ENCODE assay signal across 17 mouse cellular contexts in the genomic region with DNA sequence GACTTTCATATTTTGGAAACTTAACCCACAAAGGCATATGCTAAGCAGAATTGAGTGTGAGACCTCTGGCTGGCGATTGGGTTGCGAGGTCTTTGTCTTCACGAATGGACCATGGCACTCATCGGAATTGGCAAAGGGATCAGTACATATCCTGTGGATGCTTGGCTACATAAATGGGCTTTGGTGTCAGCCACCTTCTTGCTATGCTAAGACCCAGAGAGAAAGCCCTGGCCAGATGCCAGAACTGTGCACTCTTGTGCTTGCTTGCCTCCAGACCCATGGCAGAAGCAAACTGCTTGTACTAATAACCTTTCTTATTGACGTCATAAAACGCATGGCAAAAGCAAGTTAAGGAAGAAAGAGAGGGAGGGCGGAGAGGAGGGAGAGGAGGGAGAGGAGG. TPM values are rescaled to one million over a fixed set of nuclear protein-coding genes. Genes with fewer than 3 reads are reported as not detected.
DNase-seq lines count a peak whose midpoint lies in the region; ATAC-seq and TF ChIP-seq lines count a peak whose summit lies in the region.
"Had no signal": no experiment of that assay in that cellular context is flagged by ENCODE, and none has a peak within 500 bp of the region (broad histone marks: within the 10 kb centered on the region; RNA-seq: fewer than 3 reads in every experiment).

No protein-coding gene starts in this region.

- H3K9me3 ChIP-seq in forebrain, embryonic 14.5 days (replicated peaks; ENCODE audit: control insufficient read depth, low read length), result no peaks in the 10 kb centered on the region
- H3K9me3 ChIP-seq in forebrain, embryonic 16.5 days (ENCODE audit: control insufficient read depth, low read length), result no peaks in the 10 kb centered on the region
- H3K9me3 ChIP-seq: embryonic facial prominence, embryonic 10.5 days; limb, embryonic 15.5 days; lung, embryonic 15.5 days had no signal

- TF ChIP-seq CTCF in testis, adult 2 months (IDR thresholded peaks at IDR 0.05; ENCODE audit: control insufficient read depth, insufficient read depth, insufficient replicate concordance, low read depth, low read length), result no peak

- H3K27me3 ChIP-seq in forebrain, embryonic 14.5 days (replicated peaks; ENCODE audit: control insufficient read depth, insufficient read depth, low read length), result no peaks in the 10 kb centered on the region
- no peaks in the 10 kb centered on the region; the same call in 1 of the 2 replicates for H3K27me3 ChIP-seq in forebrain, embryonic 16.5 days (replicated peaks; ENCODE audit: control insufficient read depth, insufficient read depth, low read length)
- no peaks in the 10 kb centered on the region for H3K27me3 ChIP-seq in testis, adult 2 months (ENCODE audit: control insufficient read depth, insufficient read depth, low read length)

- H3K4me1 ChIP-seq in forebrain, embryonic 14.5 days (ENCODE audit: control insufficient read depth, insufficient read depth, low read length), result no peaks in the 10 kb centered on the region
- peaks cover 8% of the 10 kb centered on the region; the same call in 1 of the 2 replicates for H3K4me1 ChIP-seq in forebrain, embryonic 16.5 days (replicated peaks; ENCODE audit: control insufficient read depth, insufficient read depth, low read length)
- peaks cover 11% of the 10 kb centered on the region for H3K4me1 ChIP-seq in testis, adult 2 months (ENCODE audit: control insufficient read depth, insufficient read depth, low read length)
- H3K4me1 ChIP-seq: embryonic facial prominence, embryonic 10.5 days; limb, embryonic 15.5 days had no signal

- H3K4me2 ChIP-seq in forebrain, embryonic 14.5 days (ENCODE audit: low read length), result no peak overlapping the region
- H3K4me2 ChIP-seq in forebrain, embryonic 16.5 days (ENCODE audit: low read length), result no peak overlapping the region
- H3K4me2 ChIP-seq: limb, embryonic 15.5 days; lung, embryonic 15.5 days had no signal

- ATAC-seq in forebrain, embryonic 14.5 days, result no peak
- no peak; the same call in 1 of the 2 replicates for ATAC-seq in forebrain, embryonic 16.5 days
- ATAC-seq: Patski had no signal

- H3K27ac ChIP-seq in forebrain, embryonic 14.5 days (ENCODE audit: low read depth, low read length), result no peak overlapping the region
- no peak overlapping the region for H3K27ac ChIP-seq in forebrain, embryonic 16.5 days (ENCODE audit: low read length)
- H3K27ac ChIP-seq in testis, adult 2 months (ENCODE audit: control insufficient read depth, insufficient read depth, low read depth, low read length), result no peak overlapping the region
- H3K27ac ChIP-seq: embryonic facial prominence, embryonic 10.5 days; limb, embryonic 15.5 days; liver, embryonic 14.5 days; lung, embryonic 15.5 days had no signal

- H3K36me3 ChIP-seq in forebrain, embryonic 14.5 days (ENCODE audit: control insufficient read depth, insufficient read depth, low read length), result no peaks in the 10 kb centered on the region
- H3K36me3 ChIP-seq in forebrain, embryonic 16.5 days (ENCODE audit: control insufficient read depth, insufficient read depth), result no peaks in the 10 kb centered on the region
- H3K36me3 ChIP-seq in testis, adult 2 months (ENCODE audit: control insufficient read depth, insufficient read depth, low read length), result no peaks in the 10 kb centered on the region
- H3K36me3 ChIP-seq: embryonic facial prominence, embryonic 10.5 days; limb, embryonic 15.5 days; lung, embryonic 15.5 days had no signal

- intact Hi-C loops in left cerebral cortex, postnatal 4 days (cut with DNase I), result no loop called here

- H3K4me3 ChIP-seq in forebrain, embryonic 14.5 days (ENCODE audit: low read depth, low read length), result no peak overlapping the region
- no peak overlapping the region for H3K4me3 ChIP-seq in forebrain, embryonic 16.5 days (replicated peaks; ENCODE audit: low read length)
- peak overlapping the region; percentile 27 for H3K4me3 ChIP-seq in testis, adult 2 months (ENCODE audit: control insufficient read depth, low read depth, low read length)
- H3K4me3 ChIP-seq: embryonic facial prominence, embryonic 10.5 days; limb, embryonic 15.5 days; lung, embryonic 15.5 days had no signal

- WGBS in forebrain, embryonic 14.5 days, result 79% methylated on average over 7 of the region's 7 CpGs
- WGBS in forebrain, embryonic 16.5 days, result 74% methylated on average over 7 of the region's 7 CpGs

- no peak overlapping the region for H3K9ac ChIP-seq in forebrain, embryonic 14.5 days (ENCODE audit: low read length)
- no peak overlapping the region for H3K9ac ChIP-seq in forebrain, embryonic 16.5 days (replicated peaks; ENCODE audit: low read depth, low read length)
- H3K9ac ChIP-seq: forebrain, postnatal 0 days; limb, embryonic 15.5 days; liver, embryonic 14.5 days; lung, embryonic 15.5 days had no signal

- DNase-seq in forebrain, embryonic 14.5 days (ENCODE audit: low spot score), result peak; percentile 44
- peak; percentile 70 for DNase-seq in left cerebral cortex, postnatal 4 days
- DNase-seq in left cerebral cortex, adult 8-10 months (ENCODE audit: low spot score in 2 of 2), result no peak
- DNase-seq in testis, postnatal 10 days (ENCODE audit: low spot score), result no peak
- no peak for DNase-seq in adrenal gland, adult 18-20 months (ENCODE audit: low spot score in 2 of 2)
- DNase-seq: adrenal gland, adult 8-10 months; gastrocnemius, postnatal 25 days; layer of hippocampus, adult 9-11 months; right cerebral cortex, postnatal 14 days had no signal

- no peak for TF ChIP-seq POLR2A in testis, adult 2 months (IDR thresholded peaks at IDR 0.05; ENCODE audit: control insufficient read depth, low read depth, low read length)

RNA-seq across cellular contexts. Expression of a gene that starts 28.6 kb away (rescaled TPM):
- polyA plus RNA-seq in forebrain, embryonic 14.5 days (2014; fragmentation: Nextera tagmentation; extraction: Ambion mirVana), result 144 and 146 TPM in 2 replicates
- polyA plus RNA-seq in forebrain, embryonic 16.5 days (2015; fragmentation: Nextera tagmentation; extraction: Ambion mirVana), result 129 and 143 TPM in 2 replicates
- 10 to 100 TPM; 49.0 to 53.1 TPM for total RNA-seq in left cerebral cortex, postnatal 4 days (2021)
- 10 to 100 TPM; 58.0 to 60.1 (median 59.0) TPM for total RNA-seq in left cerebral cortex, adult 8-10 months (2022)
- 17.1 and 19.1 TPM in 2 replicates for polyA plus RNA-seq in testis, adult 2 months (2012; rRNA removed)
- total RNA-seq in adrenal gland, adult 18-20 months (2021), result 10 to 100 TPM; 73.2 to 84.0 TPM

Comparison
In these comparisons a context has a peak if more than half of its experiments do, and no peak if none do; other contexts are left out.
1. DNase-seq: peak in forebrain, embryonic 14.5 days (single experiment) and left cerebral cortex, postnatal 4 days (single experiment); none in left cerebral cortex, adult 8-10 months (0 of 2), testis, postnatal 10 days (single experiment) and adrenal gland, adult 18-20 months (0 of 2).